Mouse (Mus musculus) liver, embryonic 15.5 days (tissue): ENCODE results near the gene Cd244a. TPM values are rescaled to one million over a fixed set of nuclear protein-coding genes. Genes with fewer than 3 reads are reported as not detected.

Experiments
- ATAC-seq: fragments of 200-750 bp; cut with Nextera tagmentation; 2 replicates; pipeline ENCODE4 v1.8.0; 2017; ENCODE audit warnings: moderate number of reproducible peaks, mild to moderate bottlenecking, moderate library complexity; ENCODE audit not compliant: insufficient read depth
- H3K27ac ChIP-seq: fragments of 300-500 bp; sonication (generic); replicated peaks from 2 replicates; pipeline ENCODE4 v1.5.1; 2015; ENCODE audit warnings: mild to moderate bottlenecking, inconsistent platforms
- H3K27me3 ChIP-seq: fragments of 300-500 bp; sonication (generic); 2 replicates; pipeline ENCODE4 v1.6.1; 2015; ENCODE audit warnings: mild to moderate bottlenecking, inconsistent platforms
- H3K36me3 ChIP-seq: fragments of 300-500 bp; sonication (generic); replicated peaks from 2 replicates; pipeline ENCODE4 v1.6.1; 2015; ENCODE audit warnings: moderate library complexity, mild to moderate bottlenecking, inconsistent platforms
- H3K4me1 ChIP-seq: fragments of 300-500 bp; sonication (generic); replicated peaks from 2 replicates; pipeline ENCODE4 v1.6.1; 2015; ENCODE audit warnings: inconsistent platforms
- H3K4me2 ChIP-seq: fragments of 300-500 bp; sonication (generic); 2 replicates; pipeline ENCODE4 v1.6.1; 2015; ENCODE audit warnings: moderate library complexity, mild to moderate bottlenecking, inconsistent platforms
- H3K4me3 ChIP-seq: fragments of 300-500 bp; sonication (generic); replicated peaks from 2 replicates; pipeline ENCODE4 v1.5.1; 2015; ENCODE audit warnings: mild to moderate bottlenecking, inconsistent platforms
- H3K9ac ChIP-seq: fragments of 300-500 bp; sonication (generic); 2 replicates; pipeline ENCODE4 v1.6.1; 2015; ENCODE audit warnings: moderate library complexity, mild to moderate bottlenecking, inconsistent platforms
- H3K9me3 ChIP-seq: fragments of 300-500 bp; sonication (generic); replicated peaks from 2 replicates; pipeline ENCODE4 v1.6.1; 2016; ENCODE audit warnings: inconsistent platforms
- WGBS: fragments of 180-500 bp; shearing (Covaris S2); methylation state at CpG from one replicate; pipeline ENCODE4 v1.1.7; 2015; ENCODE audit warnings: mixed read lengths; ENCODE audit not compliant: insufficient replicate concordance; 5-methylcytosine and 5-hydroxymethylcytosine counted together
- microRNA-seq: library from miRNA; unstranded; fragments of <30 nt; microRNA quantifications from one replicate; pipeline ENCODE4, GENCODE M21; 2016
- polyA plus RNA-seq: library from polyadenylated mRNA; unstranded; fragments of >200 nt; fragmentation: Nextera tagmentation; extraction: Ambion mirVana; gene quantifications from 2 replicates; pipeline ENCODE4 v1.2.1, GENCODE M21; 2015

Cd244a gene
- polyA plus RNA-seq, 1 experiment from 2014 or later, result 0.59 TPM

GRCm38 (mm10) chr1:171648840-171649239 lies 89.8 kb downstream of the Cd244a start:
- 56% methylated on average over 8 of the region's 8 CpGs for WGBS

GRCm38 (mm10) chr1:171652734-171653133 lies 93.7 kb downstream of the Cd244a start, which contains the start of gene Slamf7:
TSS of gene Slamf7 (minus strand) at chr1:171653035.
- Histone ChIP-seq H3K4me1 (no peaks in the 10 kb centered on the region), H3K9ac (no peak within 1 kb of the TSS), H3K27me3 (no peaks in the 10 kb centered on the region), H3K4me2 (no peak within 1 kb of the TSS), H3K36me3 (no peaks in the 10 kb centered on the region), H3K9me3 (no peaks in the 10 kb centered on the region), H3K4me3 (no peak within 1 kb of the TSS), H3K27ac (no peak within 1 kb of the TSS)
- no peak for ATAC-seq
- WGBS, result 65% methylated on average over 5 of the region's 5 CpGs

More at GRCm38 (mm10) chr1:171648840-171649239, 89.8 kb downstream of the Cd244a start:
- H3K27me3 ChIP-seq, result no peaks in the 10 kb centered on the region
- peaks cover under 1% of the 10 kb centered on the region for H3K4me1 ChIP-seq
- no peak overlapping the region for H3K4me3 ChIP-seq
- H3K9ac ChIP-seq, result no peak overlapping the region
- no peak overlapping the region for H3K4me2 ChIP-seq
- no peak overlapping the region for H3K27ac ChIP-seq
- H3K9me3 ChIP-seq, result no peaks in the 10 kb centered on the region
- ATAC-seq, result no peak
- no peaks in the 10 kb centered on the region for H3K36me3 ChIP-seq

- Histone ChIP-seq H3K9ac (no peak overlapping the region), H3K27ac (no peak overlapping the region), H3K36me3 (no peaks in the 10 kb centered on the region), H3K9me3 (no peaks in the 10 kb centered on the region), H3K4me1 (no peaks in the 10 kb centered on the region), H3K4me2 (no peak overlapping the region), H3K27me3 (no peaks in the 10 kb centered on the region), H3K4me3 (no peak overlapping the region)
- no peak for ATAC-seq
- WGBS, result 48% methylated on average over 5 of the region's 5 CpGs
These were observed 99.6 kb downstream of the Cd244a start for GRCm38 (mm10) chr1:171658561-171658991.

Small RNAs within 50 kb of the gene (microRNA-seq; reads per million reads assigned to microRNA genes)
- not detected for gene Mir7683

Other genes with a start within 250 kb of the Cd244a start
- 18.6 and 20.1 TPM in 2 replicates for gene Dedd, start 230.0 kb upstream of the Cd244a start, polyA plus RNA-seq
- 33.1 and 39.1 TPM in 2 replicates for gene Nit1, start 213.5 kb upstream of the Cd244a start, polyA plus RNA-seq
- gene Pfdn2, start 213.5 kb upstream of the Cd244a start, polyA plus RNA-seq, result 32.8 and 37.5 TPM in 2 replicates
- 0.21 and 0.33 TPM in 2 replicates for gene Klhdc9, start 198.4 kb upstream of the Cd244a start, polyA plus RNA-seq
- 0.07 and 0.18 TPM in 2 replicates for gene Nectin4, start 189.1 kb upstream of the Cd244a start, polyA plus RNA-seq
- gene Arhgap30, start 170.2 kb upstream of the Cd244a start, polyA plus RNA-seq, result 5.0 and 5.3 TPM in 2 replicates
- 18.6 and 21.3 TPM in 2 replicates for gene Usf1, start 147.9 kb upstream of the Cd244a start, polyA plus RNA-seq
- 2.1 and 2.5 TPM in 2 replicates for gene Tstd1, start 140.3 kb upstream of the Cd244a start, polyA plus RNA-seq
- gene F11r, start 121.7 kb upstream of the Cd244a start, polyA plus RNA-seq, result 29.7 and 32.8 TPM in 2 replicates
- gene Alyref2, start 55.7 kb upstream of the Cd244a start, polyA plus RNA-seq, result 3.3 and 3.5 TPM in 2 replicates
- gene Itln1, start 23.9 kb upstream of the Cd244a start, polyA plus RNA-seq, result not detected in 2 replicates
- 1.2 and 1.3 TPM in 2 replicates for gene Ly9, start 48.2 kb downstream of the Cd244a start, polyA plus RNA-seq
- 0.69 and 1.1 TPM in 2 replicates for gene Slamf7, start 93.8 kb downstream of the Cd244a start, polyA plus RNA-seq
- 11.6 and 11.8 TPM in 2 replicates for gene Cd48, start 122.8 kb downstream of the Cd244a start, polyA plus RNA-seq
- gene Slamf1, start 207.9 kb downstream of the Cd244a start, polyA plus RNA-seq, result 1.5 and 2.0 TPM in 2 replicates